Mouse (Mus musculus) hindbrain, embryonic 15.5 days (tissue): ENCODE data around the gene Rdh13. TPM values are rescaled to one million over a fixed set of nuclear protein-coding genes. Genes with fewer than 3 reads are reported as not detected.
"Not testable (repeated sequence)": the region's sequence is repeated elsewhere in the genome, so short reads cannot be mapped to it uniquely, and the experiment has no call there.

ENCODE experiments used
- ATAC-seq: fragments of 200-750 bp; cut with Nextera tagmentation; 2 replicates; pipeline ENCODE4 v1.8.0; 2017; ENCODE audit warnings: low read depth, moderate number of reproducible peaks, moderate TSS enrichment; ENCODE audit not compliant: low FRiP score
- H3K27ac ChIP-seq: fragments of 300-500 bp; sonication (generic); replicated peaks from 2 replicates; pipeline ENCODE4 v1.5.1; 2015; ENCODE audit warnings: mild to moderate bottlenecking, inconsistent platforms
- H3K27me3 ChIP-seq: fragments of 300-500 bp; sonication (generic); 2 replicates; pipeline ENCODE4 v1.6.1; 2015; ENCODE audit warnings: control low read depth, inconsistent platforms
- H3K36me3 ChIP-seq: fragments of 300-500 bp; sonication (generic); 2 replicates; pipeline ENCODE4 v1.6.1; 2015; ENCODE audit warnings: control low read depth, inconsistent platforms
- H3K4me1 ChIP-seq: fragments of 300-500 bp; sonication (generic); replicated peaks from 2 replicates; pipeline ENCODE4 v1.6.1; 2015; ENCODE audit warnings: control low read depth, inconsistent platforms
- H3K4me2 ChIP-seq: fragments of 300-500 bp; sonication (generic); 2 replicates; pipeline ENCODE4 v1.6.1; 2015; ENCODE audit warnings: moderate library complexity, mild to moderate bottlenecking, inconsistent platforms
- H3K4me3 ChIP-seq: fragments of 300-500 bp; sonication (generic); 2 replicates; pipeline ENCODE4 v1.5.1; 2015; ENCODE audit warnings: mild to moderate bottlenecking, inconsistent platforms
- H3K9ac ChIP-seq: fragments of 300-500 bp; sonication (generic); 2 replicates; pipeline ENCODE4 v1.6.1; 2015; ENCODE audit warnings: inconsistent platforms
- H3K9me3 ChIP-seq: fragments of 300-500 bp; sonication (generic); 2 replicates; pipeline ENCODE4 v1.6.1; 2016; ENCODE audit warnings: control low read depth, inconsistent platforms
- WGBS: fragments of 180-500 bp; shearing (Covaris S2); methylation state at CpG from one replicate; pipeline ENCODE4 v1.1.7; 2015; 5-methylcytosine and 5-hydroxymethylcytosine counted together
- microRNA-seq: library from miRNA; unstranded; fragments of <30 nt; microRNA quantifications from one replicate; pipeline ENCODE4, GENCODE M21; 2016
- polyA plus RNA-seq: library from polyadenylated mRNA; unstranded; fragments of >200 nt; fragmentation: Nextera tagmentation; extraction: Ambion mirVana; gene quantifications from 2 replicates; pipeline ENCODE4 v1.2.1, GENCODE M21; 2015

Gene Rdh13
- polyA plus RNA-seq, 1 experiment from 2014 or later: 42.6 TPM

- Histone ChIP-seq H3K9ac (no peak overlapping the region), H3K4me1 (no peaks in the 10 kb centered on the region), H3K4me3 (no peak overlapping the region), H3K27ac (no peak overlapping the region), H3K9me3 (no peaks in the 10 kb centered on the region), H3K4me2 (no peak overlapping the region), H3K27me3 (no peaks in the 10 kb centered on the region), H3K36me3 (peaks cover 65% of the 10 kb centered on the region)
- 71% methylated on average over 7 of the region's 7 CpGs for WGBS
- peak; percentile 94 for ATAC-seq
Observed at GRCm38 (mm10) chr7:4427161-4427912, 18.1 kb downstream of the Rdh13 start.

DNA sequence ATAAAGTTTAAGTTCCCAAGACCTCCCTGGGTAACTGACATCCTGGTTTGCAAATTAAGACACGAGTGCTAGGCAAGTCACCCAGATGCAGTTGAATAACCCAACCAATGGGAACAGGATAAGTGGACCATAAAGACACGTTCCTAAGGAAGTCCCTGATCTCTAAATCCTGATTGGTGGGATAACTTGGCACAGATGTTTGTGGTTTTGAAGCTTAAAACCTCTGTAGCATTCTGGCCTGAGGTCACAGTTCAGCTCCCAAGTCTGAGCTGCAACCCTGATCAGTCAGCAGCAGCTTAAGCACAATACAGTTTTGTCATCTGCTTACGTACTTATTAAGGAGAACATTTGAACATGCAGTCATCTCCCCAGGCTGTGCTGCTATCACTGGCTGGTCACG is 25.2 kb downstream of the Rdh13 start:
- no peak for ATAC-seq
- WGBS: 70% methylated on average over 4 of the region's 4 CpGs
- no peaks in the 10 kb centered on the region for H3K27me3 ChIP-seq
- no peaks in the 10 kb centered on the region for H3K9me3 ChIP-seq
- H3K4me3 ChIP-seq: no peak overlapping the region
- H3K27ac ChIP-seq: no peak overlapping the region
- H3K4me1 ChIP-seq: no peaks in the 10 kb centered on the region
- H3K36me3 ChIP-seq: peaks cover 18% of the 10 kb centered on the region
- H3K4me2 ChIP-seq: no peak overlapping the region
- H3K9ac ChIP-seq: no peak overlapping the region

DNA sequence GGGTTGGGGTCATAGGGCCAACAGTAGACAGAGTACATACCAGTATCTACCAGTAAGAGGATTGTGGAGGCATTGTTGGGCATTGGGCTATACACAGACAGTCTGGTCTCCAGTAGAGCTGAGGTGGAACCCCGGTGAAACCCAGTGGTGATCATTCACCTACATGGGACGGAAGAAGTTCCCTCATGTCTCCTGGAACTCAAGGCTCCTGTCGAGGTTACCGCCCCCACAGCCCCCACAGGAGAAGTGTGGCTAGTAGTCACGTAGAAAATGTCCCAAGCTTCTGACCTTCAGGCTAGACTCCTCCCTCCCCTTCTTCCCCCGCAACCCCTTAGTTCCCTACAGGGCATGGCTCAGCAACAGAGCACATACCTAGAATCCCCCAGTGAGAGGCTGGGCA is 25.8 kb downstream of the Rdh13 start:
- no peak for ATAC-seq
- WGBS: 88% methylated on average over 6 of the region's 6 CpGs
- H3K9ac ChIP-seq: no peak overlapping the region

GRCm38 (mm10) chr7:4412406-4412805 is 33.0 kb downstream of the Rdh13 start:
- not testable (repeated sequence) for H3K36me3 ChIP-seq, H3K4me3 ChIP-seq, H3K4me1 ChIP-seq, H3K27ac ChIP-seq, ATAC-seq, H3K9me3 ChIP-seq, H3K9ac ChIP-seq, H3K27me3 ChIP-seq, H3K4me2 ChIP-seq
- WGBS: 97% methylated on average over 15 of the region's 15 CpGs

More for the DNA sequence above, 25.8 kb downstream of the Rdh13 start:
- H3K4me3 ChIP-seq: no peak overlapping the region
- H3K36me3 ChIP-seq: peaks cover 12% of the 10 kb centered on the region; the same call in 1 of the 2 replicates
- H3K27me3 ChIP-seq: no peaks in the 10 kb centered on the region
- H3K4me1 ChIP-seq: no peaks in the 10 kb centered on the region
- H3K9me3 ChIP-seq: no peaks in the 10 kb centered on the region
- H3K4me2 ChIP-seq: no peak overlapping the region
- no peak overlapping the region for H3K27ac ChIP-seq

- Histone ChIP-seq H3K4me1 (no peaks in the 10 kb centered on the region), H3K36me3 (no peaks in the 10 kb centered on the region), H3K9ac (no peak within 1 kb of the TSS), H3K4me3 (no peak within 1 kb of the TSS), H3K27ac (no peak within 1 kb of the TSS), H3K9me3 (no peaks in the 10 kb centered on the region), H3K27me3 (no peaks in the 10 kb centered on the region), H3K4me2 (no peak within 1 kb of the TSS)
- WGBS: 83% methylated on average over 1 of the region's 1 CpGs
- no peak for ATAC-seq
Observed at GRCm38 (mm10) chr7:4397730-4398129, 47.7 kb downstream of the Rdh13 start, which contains the start of gene Gp6. TSS of gene Gp6 (minus strand) at chr7:4397744.

Small RNA genes within 50 kb of the gene (microRNA-seq; reads per million reads assigned to microRNA genes)
- gene Gm24605 (not detected), gene Gm24752 (not detected), gene Gm25349 (not detected)

Other genes starting within 250 kb of the Rdh13 start
- 0.20 TPM in 1 of 2 replicates, not detected in the other for gene Lilra5, start 207.9 kb downstream of the Rdh13 start, polyA plus RNA-seq
- not detected in 2 replicates for gene Ncr1, start 107.9 kb downstream of the Rdh13 start, polyA plus RNA-seq
- gene Gp6, start 47.9 kb downstream of the Rdh13 start, polyA plus RNA-seq: 0.10 TPM in 1 of 2 replicates, not detected in the other
- gene Eps8l1, start 15.0 kb upstream of the Rdh13 start, polyA plus RNA-seq: 13.9 and 15.4 TPM in 2 replicates
- gene Ppp1r12c, start 56.0 kb upstream of the Rdh13 start, polyA plus RNA-seq: 49.3 and 49.9 TPM in 2 replicates
- 4.0 and 4.6 TPM in 2 replicates for gene Tnnt1, start 70.7 kb upstream of the Rdh13 start, polyA plus RNA-seq
- gene Tnni3, start 78.6 kb upstream of the Rdh13 start, polyA plus RNA-seq: 2.1 TPM in 2 replicates
- gene Dnaaf3, start 86.8 kb upstream of the Rdh13 start, polyA plus RNA-seq: 2.8 and 3.6 TPM in 2 replicates
- 99.6 and 117 TPM in 2 replicates for gene Syt5, start 101.9 kb upstream of the Rdh13 start, polyA plus RNA-seq
- 1.2 and 1.3 TPM in 2 replicates for gene Ptprh, start 158.4 kb upstream of the Rdh13 start, polyA plus RNA-seq
- 2.3 and 2.5 TPM in 2 replicates for gene Tmem86b, start 185.8 kb upstream of the Rdh13 start, polyA plus RNA-seq
- gene Ppp6r1, start 213.4 kb upstream of the Rdh13 start, polyA plus RNA-seq: 10.0 and 10.2 TPM in 2 replicates
- gene Hspbp1, start 239.4 kb upstream of the Rdh13 start, polyA plus RNA-seq: 168 and 171 TPM in 2 replicates
- gene Brsk1, start 245.0 kb upstream of the Rdh13 start, polyA plus RNA-seq: 7.1 and 8.7 TPM in 2 replicates